Mouse (Mus musculus) spleen, adult 2 months (tissue): ENCODE results near the gene Clec18a.

Experiments used
- CTCF ChIP-seq: fragments of 200-500 bp; IDR thresholded peaks from 2 replicates; pipeline ENCODE4 v1.5.1; 2011; ENCODE audit warnings: mild to moderate bottlenecking, inconsistent platforms; ENCODE audit not compliant: insufficient read depth, insufficient read length, insufficient replicate concordance; ENCODE audit errors: extremely low read depth
- POLR2A ChIP-seq: fragments of 200-500 bp; IDR thresholded peaks from 2 replicates; pipeline ENCODE4 v1.6.1; 2011; ENCODE audit warnings: low read depth, low read length, inconsistent platforms

DNA sequence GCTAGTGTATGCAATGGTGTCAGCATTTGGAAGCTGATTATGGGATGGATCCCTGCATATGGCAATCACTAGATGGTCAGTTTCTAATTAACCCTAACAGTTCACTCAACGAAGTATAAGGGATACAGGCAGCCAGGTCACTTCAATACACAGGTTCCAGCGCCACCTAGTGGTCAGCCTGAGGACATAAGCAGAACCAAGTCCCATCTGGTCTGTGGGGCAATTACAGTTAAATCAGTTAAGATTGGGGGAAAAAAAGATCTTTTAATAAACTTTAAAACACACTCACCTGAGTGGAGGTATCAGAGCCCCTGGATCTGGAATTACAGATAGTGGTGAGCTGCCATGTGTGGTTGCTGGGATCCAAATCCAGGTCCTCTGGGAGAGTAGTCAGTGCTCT, 2.1 kb downstream of the Clec18a start:
- peak; percentile 77; the same call in 1 of the 2 replicates for TF ChIP-seq CTCF
- TF ChIP-seq POLR2A, result no peak
